ENCODE assay signal across 21 mouse cellular contexts in genomic region chr2:132714522-132714921, GRCm38 (mm10).
"Had no signal": no experiment of that assay in that cellular context is flagged by ENCODE, and none has a peak within 500 bp of the region (broad histone marks: within the 10 kb centered on the region; RNA-seq: fewer than 3 reads in every experiment).

No protein-coding gene starts in this region.

- DNase-seq: gastrocnemius, adult 2 months; gastrocnemius, postnatal 10 days; gastrocnemius, postnatal 25 days; heart, adult 2 months; heart, postnatal 10 days; kidney, adult 11 months; kidney, adult 2 months; kidney, adult 9 months; kidney, postnatal 14 days; kidney, postnatal 36 days; layer of hippocampus, postnatal 36 days; left cerebral cortex, postnatal 4 days had no signal

- H3K27me3 ChIP-seq: heart, embryonic 12.5 days; hindbrain, embryonic 13.5 days; hindbrain, embryonic 15.5 days; kidney, embryonic 15.5 days; limb, embryonic 13.5 days; limb, embryonic 15.5 days; liver, embryonic 12.5 days had no signal

- ATAC-seq: liver, embryonic 12.5 days had no signal

- H3K27ac ChIP-seq: gastrocnemius, adult 2 months; kidney, embryonic 15.5 days; kidney, postnatal 0 days; limb, embryonic 13.5 days; limb, embryonic 15.5 days; liver, embryonic 12.5 days had no signal

- H3K4me3 ChIP-seq: gastrocnemius, adult 2 months; heart, adult 2 months; heart, embryonic 10.5 days; heart, embryonic 12.5 days; hindbrain, embryonic 13.5 days; hindbrain, embryonic 15.5 days; kidney, embryonic 15.5 days; limb, embryonic 13.5 days; limb, embryonic 15.5 days; liver, embryonic 12.5 days had no signal

- H3K4me1 ChIP-seq: kidney, embryonic 15.5 days; limb, embryonic 13.5 days; limb, embryonic 15.5 days had no signal
